Mouse (Mus musculus) kidney, adult 2 months (tissue): Measurements from ENCODE around the gene Nudt4.

Experiments
- CTCF ChIP-seq: fragments of 200-500 bp; conservative IDR thresholded peaks from 2 replicates; pipeline ENCODE4 v1.5.1; 2011; ENCODE audit warnings: low read depth, mild to moderate bottlenecking, control low read depth, low read length, moderate library complexity, mixed read lengths; ENCODE audit not compliant: insufficient read depth, insufficient read length
- POLR2A ChIP-seq: fragments of 200-500 bp; IDR thresholded peaks from one replicate; pipeline ENCODE4 v1.6.1; 2011; ENCODE audit warnings: low read depth, low read length, control low read depth

DNA sequence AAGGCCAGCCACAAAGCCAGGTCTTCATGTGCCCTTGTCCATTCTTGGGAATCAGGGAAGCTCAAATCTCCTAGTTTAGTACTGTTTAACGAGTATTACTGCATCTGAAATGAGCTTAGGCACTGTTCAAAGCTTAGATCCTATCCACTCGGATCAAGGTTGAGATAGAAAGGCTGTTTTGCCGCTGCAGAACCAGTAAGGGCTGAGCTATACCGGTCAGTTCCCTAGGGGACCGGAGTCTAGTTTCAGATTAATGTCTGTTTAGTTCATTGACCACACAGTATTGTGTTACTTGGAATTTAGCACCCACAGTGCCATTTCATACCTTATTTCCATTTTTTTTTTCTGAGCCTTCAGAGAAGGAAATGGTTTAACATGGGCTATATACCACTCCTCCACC, 3.6 kb upstream of the Nudt4 start:
- no peak for TF ChIP-seq CTCF
- no peak for TF ChIP-seq POLR2A
